Mouse (Mus musculus) thymus, postnatal 25 days (tissue): ENCODE results near the gene Tpt1.
"Not testable (repeated sequence)": the region's sequence is repeated elsewhere in the genome, so short reads cannot be mapped to it uniquely, and the experiment has no call there.

ENCODE experiments used
- DNase-seq: peaks from one replicate; pipeline ENCODE4 v3.0.0; 2022

Gene Tpt1

DNA sequence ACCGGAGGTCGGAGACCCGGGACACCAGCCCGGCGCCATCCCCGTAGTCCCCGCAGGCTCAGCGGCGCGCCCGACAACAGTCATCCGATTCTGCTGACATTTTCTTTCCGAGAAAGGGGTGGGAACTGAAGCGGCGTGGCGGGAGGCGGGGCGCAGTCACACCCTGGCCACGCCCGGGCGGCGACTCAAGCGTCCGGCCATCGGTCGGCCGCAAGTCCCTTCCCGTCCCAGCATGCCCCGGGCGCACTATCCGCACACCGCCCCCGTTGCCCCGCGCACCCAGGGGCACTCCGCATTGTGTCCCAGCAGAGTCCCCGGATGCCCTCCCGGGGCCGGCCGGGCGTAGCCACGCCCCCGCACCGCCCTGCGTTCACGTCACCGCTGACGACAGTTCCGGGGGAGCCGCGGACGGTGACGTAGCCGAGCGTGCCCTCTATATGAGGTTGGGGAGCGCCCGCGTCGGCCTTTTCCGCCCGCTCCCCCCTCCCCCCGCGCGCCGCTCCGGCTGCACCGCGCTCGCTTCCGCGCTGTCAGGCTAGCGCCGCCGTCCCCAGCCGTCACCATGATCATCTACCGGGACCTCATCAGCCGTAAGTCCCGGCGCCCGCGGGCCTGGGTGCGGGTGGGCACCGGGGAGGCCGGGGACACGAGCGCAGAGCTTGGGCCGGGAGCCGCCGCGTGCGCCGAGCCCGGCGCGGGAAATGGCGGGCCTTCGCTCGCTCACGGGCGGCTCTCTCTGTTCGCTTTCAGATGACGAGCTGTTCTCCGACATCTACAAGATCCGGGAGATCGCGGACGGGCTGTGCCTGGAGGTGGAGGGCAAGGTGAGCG lies at the start of gene Tpt1:
Gene Tpt1, plus strand, starts transcription at position 227 of the 831 bp plus-strand sequence.
- peak; percentile 99 for DNase-seq

DNA sequence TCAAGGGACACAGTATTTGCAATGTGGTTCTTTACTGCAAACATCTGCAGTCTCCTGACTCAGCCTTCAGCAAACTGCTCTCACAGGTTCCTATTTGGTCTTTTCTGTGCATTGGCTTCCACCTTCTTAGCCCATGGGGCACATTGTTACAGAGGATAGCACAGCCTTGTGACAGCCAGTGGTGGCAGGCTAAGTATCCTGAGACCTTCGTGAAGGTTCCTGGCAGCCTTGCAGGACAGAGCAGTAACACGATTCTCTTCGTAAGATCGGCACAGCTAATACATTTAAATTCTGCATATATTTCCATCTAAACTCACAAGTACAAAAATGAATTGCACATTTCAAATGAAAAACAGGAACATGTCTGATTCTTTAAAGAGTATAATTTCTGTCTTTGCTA lies 49.0 kb upstream of the Tpt1 start:
- DNase-seq, result no peak

DNA sequence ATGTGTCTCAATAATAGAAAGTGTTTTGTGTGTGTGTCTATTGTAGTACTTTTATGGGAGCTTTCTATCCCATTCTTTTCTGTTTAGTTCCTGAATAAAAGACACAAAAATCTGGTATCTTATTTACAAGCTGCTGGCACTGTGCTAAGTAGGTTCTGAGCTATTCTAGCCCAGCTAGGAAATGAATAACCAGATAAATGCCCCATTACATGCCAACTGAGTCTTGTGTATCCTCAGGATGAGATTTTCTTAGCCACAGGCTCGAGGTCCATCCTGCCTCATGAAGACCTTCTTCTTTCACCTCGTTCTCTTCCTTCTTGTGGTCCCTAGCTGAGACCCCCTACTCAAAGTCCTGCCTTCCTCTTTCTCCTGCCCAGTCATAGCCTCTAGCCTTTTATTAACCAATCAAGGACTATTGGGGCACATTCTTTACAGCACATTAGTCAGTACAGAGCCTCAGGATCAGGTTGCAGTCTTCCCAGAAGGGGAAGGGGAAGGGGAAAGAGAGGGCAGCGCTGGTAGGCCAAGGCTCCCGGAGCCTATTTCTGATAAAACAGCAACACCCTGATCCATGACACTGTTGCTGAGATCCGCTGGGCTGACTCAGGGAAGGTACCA lies 47.0 kb upstream of the Tpt1 start:
- DNase-seq, result no peak

DNA sequence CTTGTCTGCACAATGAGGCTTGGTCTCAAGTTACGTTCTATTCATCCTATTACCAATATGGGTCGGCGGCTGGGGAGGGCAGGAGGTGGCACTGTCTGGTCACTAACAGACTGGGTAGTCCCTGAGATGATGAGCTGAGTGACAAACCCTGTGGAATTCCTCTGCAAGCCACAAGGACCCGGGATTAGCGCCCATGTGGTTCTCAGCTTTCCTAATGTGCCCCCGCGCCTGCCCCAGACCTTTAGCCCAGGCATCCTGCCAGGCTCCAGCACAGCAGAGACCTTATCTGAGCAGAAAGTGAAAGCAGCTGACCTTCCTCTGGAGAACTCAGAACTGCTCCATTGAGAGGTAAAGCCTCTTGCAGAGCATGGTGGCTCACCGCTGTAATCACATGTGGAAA lies 37.1 kb upstream of the Tpt1 start:
- DNase-seq, result no peak

DNA sequence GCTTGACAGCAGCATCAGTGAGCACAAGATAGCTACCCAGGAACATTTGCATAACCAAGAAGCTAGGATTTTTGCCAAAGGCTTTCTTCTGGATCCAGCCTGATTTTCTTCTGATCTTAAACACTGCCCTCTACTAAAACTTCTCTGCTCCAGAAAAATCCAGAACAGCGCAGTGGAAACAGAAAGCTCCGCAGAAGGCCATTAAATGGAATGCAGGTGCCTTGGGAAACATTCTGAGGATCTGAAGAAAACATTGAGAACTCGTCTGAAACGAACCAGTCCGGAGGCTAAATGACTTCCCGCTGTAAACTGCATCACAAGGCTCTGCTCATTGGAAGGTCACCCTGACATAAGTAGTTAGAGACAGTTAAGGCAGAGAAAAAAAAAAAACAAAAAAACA lies 35.0 kb upstream of the Tpt1 start:
- DNase-seq, result no peak

DNA sequence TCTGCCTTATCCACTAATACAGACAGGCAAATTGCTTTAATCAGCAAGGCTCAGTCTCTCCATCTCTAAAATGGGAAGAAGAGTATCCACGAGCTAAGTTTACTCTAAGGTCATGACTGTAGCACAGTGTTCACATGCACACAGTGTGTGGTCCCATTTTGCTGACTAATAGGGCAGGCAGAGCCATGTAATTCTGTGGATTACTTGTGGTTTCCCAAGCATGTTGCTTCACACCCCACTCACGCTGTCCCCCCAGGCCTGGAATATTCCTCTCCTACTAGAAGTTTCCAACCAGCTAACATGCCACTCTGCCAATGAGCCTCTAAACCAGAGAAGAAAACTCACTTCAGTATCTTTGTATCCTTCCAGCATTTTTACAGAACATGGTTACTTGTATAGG lies 26.4 kb upstream of the Tpt1 start:
- DNase-seq, result no peak

DNA sequence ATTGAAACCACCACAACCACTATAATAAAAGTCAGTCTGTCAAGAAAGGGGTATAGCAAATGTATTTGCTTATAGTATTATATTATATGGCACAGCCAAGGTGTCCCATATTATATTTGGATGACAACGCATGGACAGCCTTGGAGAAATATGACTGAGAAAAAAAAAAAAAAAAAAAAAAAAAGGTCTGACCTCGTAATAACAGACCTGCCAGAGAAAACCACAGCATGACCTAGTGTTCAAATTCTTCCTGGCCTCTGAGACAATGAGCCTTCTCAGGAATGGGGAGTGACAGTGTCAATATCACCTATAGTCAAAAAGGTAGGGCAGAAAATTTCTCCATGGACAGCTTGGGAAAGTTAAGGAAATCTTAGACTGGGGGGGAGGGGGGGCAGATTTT lies 25.6 kb upstream of the Tpt1 start:
- DNase-seq, result no peak

DNA sequence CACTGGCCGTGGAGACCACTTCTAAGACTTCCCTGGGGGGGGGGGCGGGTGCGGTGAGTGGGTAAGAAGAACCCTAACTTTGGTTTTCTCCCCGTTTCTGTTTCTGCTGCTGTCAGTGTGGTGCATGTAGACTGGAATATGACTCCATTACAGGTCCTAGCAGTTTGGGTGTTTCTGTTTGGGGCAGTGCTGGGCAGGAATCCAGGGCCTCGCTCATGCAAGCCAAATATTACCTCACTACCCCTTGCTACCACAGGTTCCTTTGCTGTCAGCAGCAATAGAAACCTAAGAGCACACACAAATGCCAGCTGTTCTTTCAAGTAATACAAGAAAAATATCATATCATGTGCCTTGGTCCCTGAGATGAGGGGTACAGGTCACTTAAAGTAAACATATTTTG lies 24.9 kb upstream of the Tpt1 start:
- no peak for DNase-seq

DNA sequence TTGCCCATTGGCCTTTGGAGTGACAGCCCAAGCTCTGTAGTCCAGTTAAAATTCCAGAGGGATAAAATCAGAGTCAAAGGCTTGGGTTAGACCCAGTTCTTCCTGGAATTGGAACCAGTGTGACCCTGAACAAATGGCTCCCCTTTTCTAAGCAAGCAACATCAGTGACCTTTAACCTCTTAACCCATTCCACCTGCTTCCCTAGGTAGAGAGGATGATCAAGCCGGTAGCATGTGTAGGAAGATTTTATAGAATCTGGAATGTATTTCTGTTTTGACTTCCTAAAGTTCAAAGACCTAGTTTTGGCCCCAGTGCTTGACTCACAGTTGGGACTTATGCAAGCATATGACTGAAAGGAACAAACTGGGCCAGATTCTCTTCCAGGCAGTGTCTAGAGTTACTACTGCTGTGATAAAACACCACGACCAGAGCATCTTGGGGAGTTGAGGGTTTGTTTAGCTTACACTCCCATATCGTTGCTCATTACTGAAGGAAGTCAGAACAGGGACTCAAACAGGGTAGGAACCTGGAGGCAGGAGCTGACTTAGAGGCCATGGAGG lies 18.0 kb upstream of the Tpt1 start:
- DNase-seq, result no peak

DNA sequence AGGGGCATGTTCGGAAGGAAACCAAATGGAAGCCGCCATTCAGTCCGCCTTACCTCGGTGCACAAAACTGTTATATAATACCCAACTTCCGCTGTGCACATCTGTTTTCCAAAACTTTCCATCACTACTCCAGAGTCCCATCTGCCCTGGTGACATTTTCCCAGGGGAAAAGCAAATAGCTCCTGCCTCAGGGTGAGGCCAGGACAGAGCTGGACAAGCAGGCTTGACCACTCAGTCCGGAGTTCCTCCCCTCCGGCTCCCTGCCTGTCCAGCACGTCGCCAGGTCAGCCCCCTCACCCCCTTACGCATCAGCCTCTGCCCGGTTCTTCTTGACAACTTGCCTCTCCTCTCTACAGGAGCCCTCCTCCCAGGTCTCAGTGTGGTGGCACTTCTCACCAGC lies 16.7 kb upstream of the Tpt1 start:
- DNase-seq, result no peak

DNA sequence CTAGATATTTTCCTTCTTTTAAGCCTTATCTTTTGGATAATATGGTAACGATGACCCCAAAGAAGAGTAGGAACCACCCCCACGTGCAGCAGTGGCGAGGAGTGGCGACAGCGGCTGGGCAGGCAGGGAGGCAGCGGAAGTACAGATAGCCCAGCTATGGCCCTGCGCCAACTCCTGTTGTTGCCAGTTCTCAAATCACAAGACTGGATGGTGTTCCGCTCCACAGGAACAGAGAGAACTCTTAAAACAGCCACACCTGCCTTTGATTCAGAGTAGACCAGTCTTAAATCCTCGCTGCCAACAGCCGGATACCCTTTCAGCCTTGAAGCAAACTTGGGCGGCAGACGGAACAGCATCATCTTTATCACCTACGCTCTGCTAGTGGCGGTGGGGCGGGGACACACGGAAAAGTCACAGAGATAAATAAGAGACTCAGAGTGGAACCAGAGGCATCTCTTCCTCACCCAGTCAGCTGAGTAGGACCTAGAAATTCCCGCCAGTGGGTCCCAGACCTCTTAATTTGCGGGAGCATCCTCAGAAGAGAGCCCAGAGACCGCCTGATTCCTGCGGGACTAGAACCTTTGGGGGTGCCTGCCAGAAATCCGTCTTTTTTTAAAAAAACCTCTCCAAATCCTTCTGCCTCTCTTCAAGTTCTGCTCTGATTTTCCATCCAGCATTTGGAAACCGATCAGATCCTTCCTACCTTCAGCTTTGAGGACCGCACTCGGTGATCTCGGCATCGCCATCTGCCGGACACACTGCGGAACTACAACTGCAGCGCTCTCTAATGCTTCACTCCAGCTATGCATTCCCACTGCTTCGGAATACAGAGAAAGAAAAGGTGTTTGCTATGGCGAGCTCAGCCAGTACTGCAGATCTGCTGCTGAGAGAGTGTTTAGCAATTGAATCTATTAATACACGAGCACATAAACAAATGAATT lies 15.8 kb upstream of the Tpt1 start:
- DNase-seq, result peak; percentile 78

DNA sequence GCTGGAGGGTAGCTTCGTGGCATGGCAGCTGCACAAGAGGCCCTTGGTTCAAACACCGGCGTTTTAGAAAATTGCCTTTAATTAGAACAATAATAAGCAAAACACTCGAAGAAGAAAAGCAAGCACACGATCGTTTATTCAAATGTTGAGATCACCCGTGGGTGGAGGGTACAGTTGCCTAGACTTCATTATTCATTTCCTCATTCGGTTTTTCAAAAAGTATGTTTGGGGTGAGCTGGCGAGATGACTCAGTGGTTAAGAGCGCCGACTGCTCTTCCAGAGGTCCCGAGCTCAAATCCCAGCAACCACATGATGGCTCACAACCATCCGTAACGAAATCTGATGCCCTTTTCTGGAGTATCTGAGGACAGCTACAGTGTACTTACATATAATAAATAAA lies 15.1 kb upstream of the Tpt1 start:
- DNase-seq, result not testable (repeated sequence)

DNA sequence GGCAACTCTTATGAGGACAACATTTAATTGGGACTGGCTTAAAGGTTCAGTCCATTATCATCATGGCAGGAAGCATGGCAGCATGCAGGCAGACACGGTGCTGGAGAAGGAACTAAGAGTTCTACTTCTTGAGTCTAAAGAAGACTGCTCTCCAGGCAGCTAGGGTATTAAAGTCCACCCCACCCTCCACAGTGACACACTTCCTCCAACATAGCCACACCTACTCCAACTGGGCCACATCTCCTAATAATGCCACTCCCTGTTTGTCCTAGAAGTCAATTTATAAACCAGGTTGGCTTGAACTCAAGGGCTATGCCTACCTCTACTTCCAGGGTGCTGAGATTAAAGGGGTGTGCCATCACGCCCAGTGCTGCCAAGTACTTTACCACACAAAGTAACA lies 12.9 kb upstream of the Tpt1 start:
- DNase-seq, result no peak

DNA sequence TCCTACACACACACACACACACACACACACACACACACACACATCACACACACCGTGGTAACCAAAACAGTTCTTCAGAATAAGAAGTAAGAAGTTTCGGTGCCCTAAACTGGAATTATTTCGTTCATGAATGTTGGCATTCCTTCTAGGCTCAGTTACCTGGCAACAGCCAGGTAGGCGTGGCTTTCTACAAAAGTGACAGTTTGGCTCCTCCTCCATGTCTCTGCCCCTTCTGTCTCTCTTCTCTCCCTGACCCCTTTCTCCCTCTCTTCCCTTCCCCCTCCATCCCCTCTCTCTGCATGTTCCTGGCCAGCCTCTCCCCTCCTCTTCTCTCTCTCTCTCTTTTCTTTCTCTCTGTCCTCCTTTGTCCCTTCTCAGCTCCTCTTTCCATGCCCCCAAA lies 11.9 kb upstream of the Tpt1 start:
- DNase-seq, result no peak

DNA sequence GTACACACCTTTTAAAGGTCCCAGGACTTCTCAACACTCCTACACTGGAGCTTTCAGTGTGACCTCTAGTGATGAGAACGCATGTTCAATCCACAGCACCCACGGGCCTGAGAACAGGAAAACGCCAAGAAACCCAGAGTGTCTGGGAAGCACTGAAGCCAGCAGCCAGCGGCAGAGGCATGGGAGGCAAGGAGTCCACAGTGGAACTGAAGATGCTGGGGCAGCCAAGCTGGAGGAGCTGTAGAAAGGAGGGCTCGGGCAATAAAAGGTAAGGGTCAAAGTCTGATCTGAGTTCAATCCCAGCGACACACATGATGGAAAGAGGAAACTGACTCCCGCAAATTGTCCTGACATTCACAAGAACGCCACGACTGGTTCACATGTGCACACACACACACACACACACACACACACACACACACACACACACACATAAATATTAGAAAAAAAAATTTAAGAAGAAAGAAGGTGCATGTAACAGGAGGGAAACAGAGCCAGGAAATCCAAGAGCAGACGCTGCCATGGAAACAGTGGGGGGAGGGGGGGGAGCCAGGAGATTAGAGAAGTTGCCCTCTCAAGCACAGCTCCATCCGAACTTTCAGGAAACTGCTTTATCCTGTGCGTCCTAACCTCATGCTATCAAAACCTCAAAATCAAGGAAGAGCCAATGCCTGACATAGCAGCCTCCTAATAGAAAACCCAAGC lies 11.2 kb upstream of the Tpt1 start:
- DNase-seq, result no peak

DNA sequence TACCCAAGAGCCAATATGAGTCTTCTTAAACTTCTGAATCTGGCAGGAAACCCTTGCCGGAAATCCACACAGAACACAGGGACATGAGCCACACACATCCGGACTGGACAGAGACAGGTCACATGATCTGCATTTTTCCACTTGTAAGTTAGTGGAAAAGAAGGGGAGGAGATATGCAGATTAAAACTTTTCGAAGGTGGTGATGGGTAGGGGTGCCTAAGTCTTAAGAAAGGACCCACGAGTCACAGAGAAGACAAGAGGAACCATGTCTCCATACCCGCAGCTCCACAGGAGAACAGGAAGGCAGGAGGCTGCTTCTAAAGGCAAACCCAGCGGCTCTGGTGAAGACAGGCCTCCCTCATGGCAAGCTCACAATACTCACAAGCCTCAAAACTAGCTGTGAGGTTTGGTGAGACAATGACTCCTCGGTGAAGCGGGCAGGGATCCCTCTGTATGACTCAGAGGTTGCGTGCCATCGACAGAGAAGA lies 10.6 kb upstream of the Tpt1 start:
- peak; percentile 53 for DNase-seq

DNA sequence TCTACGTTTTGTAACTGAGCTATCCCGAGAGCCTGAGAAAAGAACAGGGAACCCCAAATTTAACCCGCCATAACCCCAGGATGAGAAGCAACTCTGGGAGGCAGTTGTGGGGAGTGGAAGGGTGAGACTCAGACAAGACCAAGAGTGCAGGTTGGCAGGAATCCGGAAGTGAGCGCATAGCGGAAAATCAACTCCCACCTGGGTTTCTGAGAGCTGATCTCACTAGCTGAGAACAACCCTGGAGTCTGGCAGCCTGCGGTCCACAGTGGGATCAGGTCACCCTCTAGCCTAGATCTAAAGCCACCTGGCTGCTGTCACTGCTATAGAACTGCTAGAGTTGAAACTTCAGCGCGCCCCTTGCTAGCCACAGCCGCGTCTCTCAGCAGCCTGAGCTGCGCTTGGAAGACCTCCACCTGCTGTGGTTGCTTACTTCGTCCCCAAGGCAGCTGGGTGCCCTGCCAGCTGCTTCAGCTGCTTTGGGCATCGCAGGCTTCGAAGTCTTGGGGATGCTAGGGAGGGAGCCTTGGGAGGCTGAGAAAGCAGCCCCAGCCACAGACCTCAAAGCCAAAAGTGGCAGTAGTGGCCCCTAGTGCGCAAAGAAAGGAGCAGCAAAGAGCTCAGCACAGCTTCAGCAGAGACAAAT lies 10.0 kb upstream of the Tpt1 start:
- DNase-seq, result peak; percentile 78

DNA sequence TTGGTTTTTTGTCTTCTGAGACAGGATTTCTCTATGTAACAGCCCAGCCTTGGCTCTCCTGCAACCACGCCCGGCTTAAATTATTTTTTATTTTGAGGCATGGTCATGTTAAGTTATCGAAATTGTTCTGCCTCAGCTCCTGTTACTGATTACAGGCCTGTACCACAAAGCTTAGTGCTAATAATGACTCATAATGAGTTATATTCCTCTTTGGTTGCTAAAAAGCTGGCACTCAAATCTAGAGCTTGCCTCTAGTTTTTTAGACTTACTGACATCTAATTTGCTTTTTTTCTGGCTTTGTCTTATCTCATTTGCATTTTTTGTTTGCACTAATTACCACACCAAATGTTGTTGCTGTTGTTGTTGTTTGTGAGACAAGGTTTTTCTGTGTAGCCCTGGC lies 8.3 kb upstream of the Tpt1 start:
- DNase-seq, result no peak

DNA sequence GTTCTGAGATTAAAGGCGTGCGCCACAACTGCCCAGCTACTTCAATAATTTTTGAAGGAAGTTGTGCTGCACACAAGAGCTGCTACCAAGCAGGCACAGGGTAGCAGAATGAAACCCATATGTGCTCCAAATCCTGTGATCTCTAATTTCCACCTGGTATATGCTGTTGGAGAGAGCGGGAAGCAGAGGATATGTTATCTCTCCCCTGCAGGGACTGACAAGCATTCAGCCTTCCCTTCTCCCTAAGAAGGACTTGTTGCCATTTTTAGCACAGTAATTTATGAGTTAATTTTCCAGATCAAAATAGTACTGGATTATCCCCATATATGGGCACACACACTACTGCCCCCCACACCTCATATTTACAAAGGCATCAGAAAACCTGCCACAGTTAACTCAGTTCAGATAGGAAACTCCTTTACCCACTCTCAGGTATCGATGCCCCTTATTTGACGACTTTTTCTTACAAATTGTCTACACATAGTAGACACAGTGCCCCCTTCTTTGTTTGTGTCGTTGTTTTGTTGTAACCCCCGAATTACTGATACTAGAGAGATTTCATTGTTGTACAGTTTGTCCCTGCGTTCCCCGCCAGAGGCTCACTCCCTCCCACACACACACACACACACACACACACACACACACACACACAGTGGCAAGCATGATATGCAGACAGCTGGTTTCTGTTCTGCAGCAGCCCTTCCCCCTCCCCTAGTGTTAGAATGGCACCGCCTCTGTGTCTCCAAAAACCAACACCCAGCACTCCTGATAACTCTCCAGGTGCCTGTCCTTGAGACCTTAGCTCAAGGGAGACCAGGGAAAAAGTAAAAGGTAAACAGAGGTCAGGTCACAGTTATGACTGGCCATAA lies 7.6 kb upstream of the Tpt1 start:
- DNase-seq, result peak; percentile 61

DNA sequence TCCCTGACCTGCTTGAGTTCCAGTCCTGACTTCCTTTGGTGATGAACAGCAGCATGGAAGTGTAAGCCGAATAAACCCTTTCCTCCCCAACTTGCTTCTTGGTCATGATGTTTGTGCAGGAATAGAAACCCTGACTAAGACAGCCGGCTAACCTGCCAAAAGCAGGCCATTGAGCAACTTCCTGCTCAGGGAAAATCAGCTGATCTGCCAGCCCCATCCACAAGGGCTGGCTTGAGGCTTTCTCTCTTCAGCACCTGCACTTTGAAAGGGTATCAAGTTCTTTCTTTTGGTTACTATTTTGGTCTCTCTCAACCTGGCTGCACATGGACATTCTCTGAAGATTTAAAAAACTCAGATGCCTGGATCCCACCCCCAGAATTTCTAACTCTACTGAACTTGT lies 3.1 kb upstream of the Tpt1 start:
- DNase-seq, result not testable (repeated sequence)
